Mouse (Mus musculus): ENCODE measurements around the gene Spsb1. TPM values are rescaled to one million over a fixed set of nuclear protein-coding genes. Genes with fewer than 3 reads are reported as not detected.

Spsb1 gene
- polyA plus RNA-seq, 3 experiments from 2014 or later, result 1.7 to 8.9 (median 7.9) TPM

GRCm38 (mm10) chr4:149951201-149951600 is 3.6 kb downstream of the Spsb1 start:
- ATAC-seq, result no peak

GRCm38 (mm10) chr4:149949691-149950090 is 5.2 kb downstream of the Spsb1 start:
- no peak for ATAC-seq

- ATAC-seq, result no peak
These were observed 6.7 kb downstream of the Spsb1 start for GRCm38 (mm10) chr4:149948119-149948518.

GRCm38 (mm10) chr4:149947396-149947795 is 7.4 kb downstream of the Spsb1 start:
- no peak for ATAC-seq

DNA sequence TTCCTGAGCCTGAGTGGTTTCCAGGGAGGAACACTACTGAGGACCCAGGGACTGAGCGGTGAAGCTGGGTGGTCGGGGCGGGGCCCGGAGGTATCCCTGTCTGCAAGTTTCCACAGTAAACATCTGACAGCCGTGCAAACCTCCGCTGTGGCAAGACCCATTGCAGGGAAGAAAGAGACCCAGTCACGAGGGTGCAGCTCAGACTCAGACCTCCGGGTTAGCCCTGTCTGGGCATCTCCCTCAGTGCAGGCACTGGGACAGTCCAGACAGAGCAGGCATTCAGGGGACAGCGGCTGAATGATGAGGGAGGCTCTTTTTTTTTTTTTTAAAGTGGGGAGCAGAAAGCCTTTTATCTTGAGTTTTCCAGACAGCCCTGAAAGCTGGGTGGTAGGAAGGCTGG is 9.6 kb downstream of the Spsb1 start:
- no peak for ATAC-seq

- no peak for ATAC-seq
These were observed 10.6 kb downstream of the Spsb1 start for GRCm38 (mm10) chr4:149944214-149944613.

DNA sequence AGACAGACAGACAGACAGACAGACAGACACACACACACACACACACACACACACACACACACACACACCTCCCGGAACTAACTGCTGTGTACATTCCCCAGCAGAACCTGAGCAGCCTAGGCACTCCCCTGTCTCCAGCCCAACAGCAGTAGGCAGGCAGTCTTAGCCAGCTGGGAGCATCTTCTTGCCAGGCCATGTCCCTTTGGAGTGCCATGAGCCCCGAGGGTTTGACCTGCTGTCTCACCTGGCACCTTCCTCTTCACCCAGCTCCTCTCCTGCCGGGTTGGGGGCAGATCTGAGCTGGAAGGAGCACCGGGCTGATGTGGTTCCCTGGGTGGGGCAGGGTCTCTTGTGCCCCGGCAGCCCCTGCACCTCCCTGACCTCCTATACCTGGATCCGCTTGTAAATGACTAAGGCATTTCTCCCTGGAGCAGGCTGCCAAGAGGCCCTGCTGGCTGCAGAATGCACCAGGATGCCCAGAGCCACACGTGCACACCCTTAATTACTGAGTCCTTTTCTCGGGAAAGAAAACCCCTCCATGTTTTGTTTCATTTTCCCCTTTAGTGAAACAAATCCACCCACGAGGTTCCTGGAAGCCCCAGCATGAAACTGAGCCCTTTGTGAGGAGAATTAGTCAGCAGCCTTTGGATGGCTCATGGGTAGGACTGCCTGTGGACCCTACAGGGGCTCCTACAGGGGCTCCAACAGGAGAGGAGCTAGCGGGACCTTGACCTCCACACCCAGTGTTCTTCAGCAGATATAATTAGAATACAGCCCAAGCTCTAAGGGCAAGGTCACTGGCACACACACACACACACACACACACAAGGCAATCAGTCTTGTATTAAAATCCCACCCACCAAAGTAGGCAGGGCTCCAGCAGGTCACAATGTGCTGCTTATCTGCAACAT is 11.8 kb downstream of the Spsb1 start:
- no peak for ATAC-seq

GRCm38 (mm10) chr4:149941067-149941755 is 13.6 kb downstream of the Spsb1 start:
- no peak for ATAC-seq

DNA sequence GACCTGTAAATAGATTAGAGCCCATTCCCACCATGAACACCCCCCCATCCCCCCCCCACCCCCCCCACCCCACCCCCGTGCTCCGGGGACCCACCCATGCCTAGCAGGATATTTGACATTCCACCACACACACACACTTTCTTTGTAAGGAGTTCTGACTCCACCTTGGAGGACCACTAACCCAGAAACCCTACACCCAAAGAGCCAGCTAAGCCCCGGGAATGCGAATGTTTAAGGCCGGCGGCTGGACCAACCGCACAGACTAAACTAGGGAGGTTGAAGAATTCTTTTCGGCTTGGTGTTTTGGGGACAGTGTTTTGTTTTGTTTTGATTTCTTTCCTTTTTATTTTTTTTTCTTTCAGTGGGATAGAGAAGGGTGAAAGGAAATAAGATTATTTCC is 16.1 kb downstream of the Spsb1 start:
- ATAC-seq, result no peak

GRCm38 (mm10) chr4:149936921-149937320 is 17.9 kb downstream of the Spsb1 start:
- no peak for ATAC-seq

GRCm38 (mm10) chr4:149935470-149935869 is 19.4 kb downstream of the Spsb1 start:
- ATAC-seq, result no peak

- no peak for ATAC-seq
These were observed 21.2 kb downstream of the Spsb1 start for GRCm38 (mm10) chr4:149933519-149934245.

DNA sequence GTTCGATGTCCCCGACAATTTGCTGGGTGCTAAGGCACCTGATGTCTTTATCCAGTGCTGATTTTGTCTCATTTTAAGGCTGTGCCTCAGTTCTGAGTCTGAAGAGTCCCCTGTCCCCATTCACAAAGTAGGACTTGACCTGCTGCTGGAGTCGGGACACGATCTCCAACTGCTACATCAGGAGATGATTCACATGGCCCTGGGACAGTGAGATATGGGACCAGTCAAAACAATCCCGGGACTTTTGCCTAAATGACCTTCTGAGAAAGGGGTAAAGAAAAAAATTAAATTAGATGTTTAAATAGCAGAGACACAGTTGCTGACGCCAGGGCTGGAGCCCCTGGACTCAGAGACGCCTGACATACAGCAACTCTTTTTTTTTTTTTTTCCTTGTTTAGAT is 21.8 kb downstream of the Spsb1 start:
- no peak for ATAC-seq

- no peak for ATAC-seq
These were observed 22.6 kb downstream of the Spsb1 start for GRCm38 (mm10) chr4:149932108-149932815.

DNA sequence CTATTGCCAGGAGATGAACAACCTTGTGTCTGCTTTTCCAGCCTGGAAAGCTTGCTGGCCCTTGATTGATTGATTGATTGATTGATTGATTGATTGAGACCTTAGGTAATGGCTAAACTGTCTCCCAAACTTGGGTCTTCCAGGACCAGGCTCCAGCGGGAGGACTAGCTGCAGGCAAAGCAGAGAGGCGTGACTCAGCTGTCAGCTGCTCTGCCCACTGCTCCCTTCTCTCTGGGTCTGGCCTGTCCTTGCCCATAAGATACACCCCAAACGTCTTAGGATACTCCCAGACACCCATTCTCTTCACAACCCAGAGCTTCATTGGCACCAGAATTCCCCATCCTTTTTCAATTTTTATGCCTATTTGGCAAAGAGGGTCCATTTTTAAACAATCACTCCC is 24.1 kb downstream of the Spsb1 start:
- no peak for ATAC-seq

DNA sequence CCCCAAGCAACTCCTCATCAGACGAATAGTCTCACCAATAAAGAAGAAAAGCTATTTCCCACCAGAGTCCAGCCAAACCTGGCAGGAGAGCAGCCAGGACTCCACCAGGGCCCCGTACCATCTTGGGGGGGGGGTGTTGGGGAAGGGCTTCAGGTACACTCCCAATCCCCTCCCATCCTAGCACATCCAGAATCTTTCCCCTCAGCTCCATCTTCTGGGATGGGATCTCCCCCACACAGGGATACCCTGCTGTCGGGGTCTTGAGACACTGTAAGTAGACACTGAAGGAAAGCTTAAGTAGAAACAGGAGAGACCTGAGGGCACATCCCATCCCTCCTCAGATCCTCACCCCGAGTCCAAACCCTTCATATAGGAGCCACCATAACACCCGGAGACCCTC is 31.8 kb downstream of the Spsb1 start:
- ATAC-seq, result no peak

DNA sequence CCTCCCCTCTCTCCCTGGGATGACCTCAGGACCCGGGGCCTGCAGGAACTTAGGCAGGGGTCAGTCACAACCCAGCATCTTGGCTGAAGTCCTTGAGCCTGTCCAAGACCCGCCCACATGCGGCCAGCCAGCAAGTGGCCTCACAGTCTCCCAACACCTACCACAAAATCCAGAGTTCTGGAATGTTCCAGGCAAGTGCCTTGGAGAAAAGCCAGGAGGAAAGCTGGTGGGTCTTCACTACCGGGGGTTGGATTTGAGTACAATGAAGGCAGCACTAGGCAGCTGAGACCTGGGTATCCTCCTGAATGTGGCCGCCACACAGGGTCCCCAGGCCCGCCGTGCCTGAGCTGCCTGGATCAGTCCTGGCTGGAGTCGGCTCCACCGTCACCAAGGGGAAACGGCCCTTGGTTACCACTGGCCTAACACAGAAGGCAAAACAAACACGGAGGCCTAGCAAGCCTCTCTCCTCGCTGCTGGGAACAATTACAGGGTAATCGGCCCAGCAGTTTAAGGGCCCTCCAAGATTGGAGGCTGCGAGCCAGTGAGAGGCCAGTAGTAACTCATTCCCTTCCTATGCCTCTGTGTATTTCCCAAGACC is 32.6 kb downstream of the Spsb1 start:
- ATAC-seq, result no peak

DNA sequence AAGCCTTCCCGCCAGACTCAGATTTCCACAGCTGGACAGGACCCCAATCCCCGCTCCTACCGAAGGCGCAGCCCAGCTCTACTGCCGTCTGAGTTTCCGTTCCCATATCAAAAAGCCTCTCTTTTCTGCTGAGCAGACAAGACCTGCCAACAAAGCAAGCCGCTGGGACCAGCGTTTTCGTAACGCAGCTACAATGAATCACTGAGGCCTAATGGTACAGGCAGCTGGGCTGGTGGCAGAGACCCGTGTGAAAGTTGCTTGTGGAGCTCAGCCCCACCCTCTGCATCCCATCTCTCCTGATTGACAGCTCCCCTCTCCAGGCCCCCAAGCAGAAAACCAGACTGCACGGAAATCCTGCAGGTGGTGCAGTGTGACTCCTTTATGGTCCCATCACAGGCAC is 34.0 kb downstream of the Spsb1 start:
- peak; percentile 56 for ATAC-seq

DNA sequence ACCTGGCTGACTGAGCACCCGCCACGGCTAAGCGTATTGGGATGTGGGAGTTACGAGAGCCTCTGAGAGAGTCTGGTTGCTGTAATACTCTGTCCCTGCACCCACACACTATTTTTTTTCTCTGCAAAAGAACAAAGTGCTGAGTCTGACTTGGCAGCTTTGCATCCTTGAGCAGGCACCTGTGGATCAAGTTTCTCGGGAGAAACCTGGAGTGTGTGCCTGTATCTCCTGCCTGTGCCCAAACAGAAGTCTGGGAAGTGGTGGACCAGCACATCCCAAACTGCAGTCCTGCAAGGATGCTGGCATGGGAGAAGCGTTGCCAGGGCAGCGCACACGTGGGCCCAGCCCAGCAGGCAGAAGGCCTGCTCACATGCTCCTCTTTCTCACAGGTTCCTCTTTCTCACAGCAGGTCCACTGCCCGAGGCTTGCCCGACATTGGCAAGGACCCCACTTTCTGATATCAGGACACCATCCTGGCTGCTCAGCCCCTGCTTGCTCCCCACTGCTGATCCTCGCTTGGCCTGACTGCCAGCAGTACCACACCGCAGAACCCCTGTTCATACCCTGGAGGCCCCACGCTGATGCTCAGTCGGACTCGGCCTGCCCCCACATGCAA is 36.3 kb downstream of the Spsb1 start:
- no peak for ATAC-seq

DNA sequence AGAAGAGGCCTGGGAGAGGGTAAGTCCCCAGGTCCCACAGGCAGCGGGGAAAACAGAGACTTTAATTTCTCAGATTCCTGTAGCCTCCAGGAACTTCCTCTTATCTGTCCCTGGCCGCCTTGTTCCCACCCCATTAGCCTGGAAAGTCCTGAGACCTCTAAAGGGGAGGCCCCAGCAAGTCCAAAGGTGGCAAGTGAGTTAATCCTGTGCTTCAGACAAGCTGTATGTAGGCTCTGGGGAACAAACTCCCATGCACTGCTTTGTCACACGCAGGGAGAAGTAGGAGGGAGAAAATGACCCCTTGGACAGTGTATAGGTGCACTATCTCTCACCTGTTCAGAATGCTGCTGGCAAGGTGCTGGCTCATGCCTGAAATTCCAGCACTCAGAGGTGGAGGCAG is 38.0 kb downstream of the Spsb1 start:
- ATAC-seq, result no peak

DNA sequence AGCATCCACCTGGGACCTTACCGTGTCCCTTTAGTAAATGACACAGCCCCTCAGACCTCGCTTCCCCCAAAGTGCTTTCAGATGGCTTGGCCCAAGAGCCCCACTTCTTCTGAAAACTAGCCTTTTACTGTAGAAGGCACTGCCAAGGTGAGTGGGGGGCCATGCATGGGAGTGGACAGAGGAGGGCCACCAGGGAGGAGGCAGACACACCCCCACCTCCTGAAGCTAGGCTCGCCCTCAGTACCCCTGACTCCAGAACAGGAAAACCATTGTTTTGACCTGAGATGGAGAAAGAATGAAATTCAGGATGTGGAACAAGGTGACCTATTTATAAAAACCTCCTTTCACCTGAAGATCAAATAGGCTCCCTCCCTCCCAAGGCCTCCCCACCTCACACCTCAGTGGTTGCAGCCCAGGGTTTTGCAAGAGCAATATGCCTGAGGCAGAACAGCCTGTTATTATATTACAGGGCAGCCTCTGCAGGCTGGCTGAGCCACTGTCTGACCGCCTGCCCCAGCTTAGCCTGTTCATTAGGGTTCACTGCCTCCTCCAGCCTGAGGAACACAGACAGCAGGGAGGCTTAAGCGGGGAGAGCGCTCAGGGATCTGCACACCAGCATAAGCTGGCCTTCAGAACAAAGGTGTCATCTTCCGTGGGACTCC is 41.0 kb downstream of the Spsb1 start:
- peak; percentile 29 for ATAC-seq
